Mouse (Mus musculus) c-Kit-negative CD71-positive TER-119-positive erythroid progenitor cells, embryonic 14.5 days (primary cell): ENCODE results near the gene Gss.
"Not testable (repeated sequence)": the region's sequence is repeated elsewhere in the genome, so short reads cannot be mapped to it uniquely, and the experiment has no call there.

ENCODE experiments used
- DNase-seq: peaks from one replicate; pipeline ENCODE4 v3.0.0-alpha.2; 2013; ENCODE audit warnings: low read depth, low spot score

Gss gene

GRCm38 (mm10) chr2:155574700-155575099 is 17.9 kb downstream of the Gss start:
- DNase-seq: no peak

- DNase-seq: no peak
Measured at GRCm38 (mm10) chr2:155573996-155574395, 18.6 kb downstream of the Gss start.

- no peak for DNase-seq
Measured at GRCm38 (mm10) chr2:155573001-155573400, 19.6 kb downstream of the Gss start.

GRCm38 (mm10) chr2:155569223-155569807 is 23.3 kb downstream of the Gss start:
- DNase-seq: no peak

GRCm38 (mm10) chr2:155567751-155568150 is 24.9 kb downstream of the Gss start:
- no peak for DNase-seq

GRCm38 (mm10) chr2:155562934-155563333 is 29.7 kb downstream of the Gss start:
- no peak for DNase-seq

- DNase-seq: no peak
Measured at GRCm38 (mm10) chr2:155562209-155562608, 30.4 kb downstream of the Gss start.

GRCm38 (mm10) chr2:155554426-155554985 is 38.1 kb downstream of the Gss start:
- DNase-seq: no peak

- peak; percentile 9 for DNase-seq
Measured at GRCm38 (mm10) chr2:155552949-155553354, 39.7 kb downstream of the Gss start.

- DNase-seq: no peak
Measured at GRCm38 (mm10) chr2:155552336-155552735, 40.3 kb downstream of the Gss start.

- no peak for DNase-seq
Measured at GRCm38 (mm10) chr2:155546955-155547354, 45.7 kb downstream of the Gss start.

- no peak for DNase-seq
Measured at GRCm38 (mm10) chr2:155540822-155541458, 51.7 kb downstream of the Gss start.

GRCm38 (mm10) chr2:155539696-155540095 is 52.9 kb downstream of the Gss start:
- DNase-seq: no peak

- DNase-seq: not testable (repeated sequence)
Measured at GRCm38 (mm10) chr2:155538463-155539057, 54.0 kb downstream of the Gss start.

GRCm38 (mm10) chr2:155537761-155538462 is 54.7 kb downstream of the Gss start:
- no peak for DNase-seq

- DNase-seq: no peak
Measured at GRCm38 (mm10) chr2:155536292-155536691, 56.3 kb downstream of the Gss start.

GRCm38 (mm10) chr2:155527367-155527766 is 65.2 kb downstream of the Gss start:
- DNase-seq: no peak

GRCm38 (mm10) chr2:155524378-155524777 is 68.2 kb downstream of the Gss start:
- DNase-seq: no peak

GRCm38 (mm10) chr2:155523706-155524105 is 68.9 kb downstream of the Gss start:
- no peak for DNase-seq

GRCm38 (mm10) chr2:155518531-155519270 is 73.9 kb downstream of the Gss start:
- peak; percentile 40 for DNase-seq
